Mouse (Mus musculus): ENCODE data around the gene Otx1. TPM values are rescaled to one million over a fixed set of nuclear protein-coding genes. Genes with fewer than 3 reads are reported as not detected.

Otx1 gene
- polyA plus RNA-seq, 1 experiment from 2014 or later, result not detected

GRCm38 (mm10) chr11:21992761-21993596, 9.7 kb downstream of the Otx1 start:
- 2% methylated on average over 94 of the region's 96 CpGs for WGBS
- 0 out of 2 replicates have a peak overlapping the region, but pooled peaks have one; percentile 17 for H3K4me2 ChIP-seq (ENCODE audit: low read length)
- peak; percentile 62; the same call in 1 of the 2 replicates for ATAC-seq (replicated peaks; ENCODE audit: low FRiP score, low read depth)

GRCm38 (mm10) chr11:21988398-21988946, 14.2 kb downstream of the Otx1 start:
- Histone ChIP-seq H3K9ac (ENCODE audit: low read depth, low read length) (no peak overlapping the region), H3K4me1 (replicated peaks; ENCODE audit: insufficient read depth, low read length) (no peaks in the 10 kb centered on the region), H3K9me3 (replicated peaks; ENCODE audit: low read length) (no peaks in the 10 kb centered on the region), H3K36me3 (ENCODE audit: insufficient read depth, low read length) (no peaks in the 10 kb centered on the region), H3K27ac (no peak overlapping the region), H3K4me2 (ENCODE audit: low read length) (no peak overlapping the region), H3K4me3 (replicated peaks; ENCODE audit: low read depth, low read length) (no peak overlapping the region), H3K27me3 (ENCODE audit: insufficient read depth, low read length) (peaks cover 54% of the 10 kb centered on the region)
- DNase-seq (ENCODE audit: low spot score) (no peak), ATAC-seq (replicated peaks; ENCODE audit: low FRiP score, low read depth) (no peak)
- no peak for TF ChIP-seq CTCF (IDR thresholded peaks at IDR 0.05; ENCODE audit: low read depth)
- 77% methylated on average over 1 of the region's 1 CpGs for WGBS

More at GRCm38 (mm10) chr11:21992761-21993596, 9.7 kb downstream of the Otx1 start:
- Histone ChIP-seq H3K4me1 (replicated peaks; ENCODE audit: insufficient read depth, low read length) (peaks cover 9% of the 10 kb centered on the region; the same call in 1 of the 2 replicates), H3K27me3 (ENCODE audit: insufficient read depth, low read length) (peaks cover 80% of the 10 kb centered on the region), H3K27ac (no peak overlapping the region), H3K9ac (ENCODE audit: low read depth, low read length) (no peak overlapping the region), H3K9me3 (replicated peaks; ENCODE audit: low read length) (no peaks in the 10 kb centered on the region), H3K36me3 (ENCODE audit: insufficient read depth, low read length) (no peaks in the 10 kb centered on the region), H3K4me3 (replicated peaks; ENCODE audit: low read depth, low read length) (no peak overlapping the region)
- no peak for TF ChIP-seq CTCF (IDR thresholded peaks at IDR 0.05; ENCODE audit: low read depth)
- DNase-seq (ENCODE audit: low spot score), result peak; percentile 22

- Histone ChIP-seq H3K4me3 (replicated peaks; ENCODE audit: low read depth, low read length) (no peak overlapping the region), H3K4me1 (replicated peaks; ENCODE audit: insufficient read depth, low read length) (no peaks in the 10 kb centered on the region), H3K27me3 (ENCODE audit: insufficient read depth, low read length) (peaks cover 32% of the 10 kb centered on the region), H3K9me3 (replicated peaks; ENCODE audit: low read length) (no peaks in the 10 kb centered on the region), H3K27ac (no peak overlapping the region), H3K9ac (ENCODE audit: low read depth, low read length) (no peak overlapping the region), H3K4me2 (ENCODE audit: low read length) (no peak overlapping the region), H3K36me3 (ENCODE audit: insufficient read depth, low read length) (no peaks in the 10 kb centered on the region)
- WGBS, result 40% methylated on average over 1 of the region's 1 CpGs
- no peak for ATAC-seq (replicated peaks; ENCODE audit: low FRiP score, low read depth)
- DNase-seq (ENCODE audit: low spot score), result no peak
- no peak for TF ChIP-seq CTCF (IDR thresholded peaks at IDR 0.05; ENCODE audit: low read depth)
Observed at GRCm38 (mm10) chr11:21985118-21985517, 17.6 kb downstream of the Otx1 start.

- WGBS, result 77% methylated on average over 5 of the region's 5 CpGs
- DNase-seq (ENCODE audit: low spot score), result no peak
- Histone ChIP-seq H3K9me3 (replicated peaks; ENCODE audit: low read length) (no peaks in the 10 kb centered on the region), H3K4me3 (replicated peaks; ENCODE audit: low read depth, low read length) (no peak overlapping the region), H3K27ac (no peak overlapping the region), H3K27me3 (ENCODE audit: insufficient read depth, low read length) (no peaks in the 10 kb centered on the region), H3K9ac (ENCODE audit: low read depth, low read length) (no peak overlapping the region), H3K4me2 (ENCODE audit: low read length) (no peak overlapping the region), H3K36me3 (ENCODE audit: insufficient read depth, low read length) (no peaks in the 10 kb centered on the region), H3K4me1 (replicated peaks; ENCODE audit: insufficient read depth, low read length) (no peaks in the 10 kb centered on the region)
- no peak for ATAC-seq (replicated peaks; ENCODE audit: low FRiP score, low read depth)
- peak; percentile 50 for TF ChIP-seq CTCF (IDR thresholded peaks at IDR 0.05; ENCODE audit: low read depth)
Observed at GRCm38 (mm10) chr11:21974005-21974531, 28.6 kb downstream of the Otx1 start.

- no peak for TF ChIP-seq CTCF (IDR thresholded peaks at IDR 0.05; ENCODE audit: low read depth)
- DNase-seq (ENCODE audit: low spot score) (peak; percentile 19), ATAC-seq (replicated peaks; ENCODE audit: low FRiP score, low read depth) (no peak)
Observed at GRCm38 (mm10) chr11:21973597-21973996, 29.1 kb downstream of the Otx1 start.

GRCm38 (mm10) chr11:21968922-21969321, 33.8 kb downstream of the Otx1 start:
- ATAC-seq (replicated peaks; ENCODE audit: low FRiP score, low read depth) (no peak), DNase-seq (ENCODE audit: low spot score) (no peak)
- no peak overlapping the region for H3K4me2 ChIP-seq (ENCODE audit: low read length)
- no peak overlapping the region for H3K9ac ChIP-seq (ENCODE audit: low read depth, low read length)
- no peaks in the 10 kb centered on the region for H3K4me1 ChIP-seq (replicated peaks; ENCODE audit: insufficient read depth, low read length)
- H3K27me3 ChIP-seq (ENCODE audit: insufficient read depth, low read length), result no peaks in the 10 kb centered on the region
- no peaks in the 10 kb centered on the region for H3K9me3 ChIP-seq (replicated peaks; ENCODE audit: low read length)
- H3K27ac ChIP-seq, result no peak overlapping the region
- TF ChIP-seq CTCF (IDR thresholded peaks at IDR 0.05; ENCODE audit: low read depth), result no peak
- 94% methylated on average over 3 of the region's 3 CpGs for WGBS
- H3K36me3 ChIP-seq (ENCODE audit: insufficient read depth, low read length), result no peaks in the 10 kb centered on the region
- H3K4me3 ChIP-seq (replicated peaks; ENCODE audit: low read depth, low read length), result no peak overlapping the region

More at GRCm38 (mm10) chr11:21973597-21973996, 29.1 kb downstream of the Otx1 start:
- Histone ChIP-seq H3K4me3 (replicated peaks; ENCODE audit: low read depth, low read length) (no peak overlapping the region), H3K4me2 (ENCODE audit: low read length) (no peak overlapping the region), H3K27me3 (ENCODE audit: insufficient read depth, low read length) (no peaks in the 10 kb centered on the region), H3K27ac (no peak overlapping the region), H3K9me3 (replicated peaks; ENCODE audit: low read length) (no peaks in the 10 kb centered on the region), H3K36me3 (ENCODE audit: insufficient read depth, low read length) (no peaks in the 10 kb centered on the region), H3K9ac (ENCODE audit: low read depth, low read length) (no peak overlapping the region), H3K4me1 (replicated peaks; ENCODE audit: insufficient read depth, low read length) (no peaks in the 10 kb centered on the region)
- 63% methylated on average over 3 of the region's 3 CpGs for WGBS
